Mouse (Mus musculus) layer of hippocampus, postnatal 25 days (tissue): ENCODE measurements around the gene Bscl2. TPM values are rescaled to one million over a fixed set of nuclear protein-coding genes. Genes with fewer than 3 reads are reported as not detected.
A peak's percentile ranks its signal among the peaks of the same experiment; 100 is the strongest.
"Not testable (repeated sequence)": the region's sequence is repeated elsewhere in the genome, so short reads cannot be mapped to it uniquely, and the experiment has no call there.

Experiments used
- DNase-seq, 2 experiments: peaks; one replicate each; pipeline ENCODE4 v3.0.0; 2022; ENCODE audit warnings: mixed read lengths in 2 of 2, low spot score in 1 of 2; ENCODE audit errors: extremely low spot score in 1 of 2
- total RNA-seq, 2 experiments: library from RNA; stranded (reverse); gene quantifications; 2 replicates each; pipeline ENCODE4 v1.2.3; 2021

The Bscl2 gene
- total RNA-seq, 2 experiments from 2014 or later = 103 to 111 TPM

- DNase-seq = no peak
Measured at GRCm38 (mm10) chr19:8829660-8830059, 7.6 kb upstream of the Bscl2 start, which contains the start of gene AC129217.1. AC129217.1 (plus strand) TSS chr19:8829773.

- no peak for DNase-seq
Measured at GRCm38 (mm10) chr19:8830664-8831063, 6.6 kb upstream of the Bscl2 start.

GRCm38 (mm10) chr19:8831262-8831661 lies 6.0 kb upstream of the Bscl2 start:
- no peak for DNase-seq

- no peak for DNase-seq
Measured at GRCm38 (mm10) chr19:8832971-8833370, 4.3 kb upstream of the Bscl2 start.

- not testable (repeated sequence) for DNase-seq
Measured at GRCm38 (mm10) chr19:8836327-8836726, 940 bp upstream of the Bscl2 start.

- peak in 1 of 2 experiments; percentile 52 for DNase-seq
Measured at GRCm38 (mm10) chr19:8838041-8838730, 919 bp downstream of the Bscl2 start.

- DNase-seq = peak; percentile 55 to 64
Measured at GRCm38 (mm10) chr19:8839103-8839907, 2.0 kb downstream of the Bscl2 start, which contains the start of gene Gng3. Gng3 (minus strand) TSS chr19:8839194.

- DNase-seq = peak; percentile 57 to 60
Measured at GRCm38 (mm10) chr19:8839908-8840791, 2.9 kb downstream of the Bscl2 start.

GRCm38 (mm10) chr19:8841012-8841411 lies 3.7 kb downstream of the Bscl2 start:
- no peak for DNase-seq

- DNase-seq = no peak
Measured at GRCm38 (mm10) chr19:8842961-8843360, 5.7 kb downstream of the Bscl2 start.

- DNase-seq = peak; percentile 59 to 96
Measured at GRCm38 (mm10) chr19:8844371-8845129, 7.3 kb downstream of the Bscl2 start.

GRCm38 (mm10) chr19:8848356-8848755 lies 11.1 kb downstream of the Bscl2 start:
- no peak for DNase-seq

GRCm38 (mm10) chr19:8850402-8850901 lies 13.2 kb downstream of the Bscl2 start, which contains the start of gene Lrrn4cl:
Lrrn4cl (plus strand) TSS chr19:8850768.
- DNase-seq = no peak

GRCm38 (mm10) chr19:8851639-8852038 lies 14.4 kb downstream of the Bscl2 start:
- no peak for DNase-seq

GRCm38 (mm10) chr19:8852236-8852928 lies 15.1 kb downstream of the Bscl2 start:
- no peak for DNase-seq

GRCm38 (mm10) chr19:8853117-8853516 lies 15.8 kb downstream of the Bscl2 start:
- DNase-seq = no peak

- DNase-seq = peak in 1 of 2 experiments; percentile 27
Measured at GRCm38 (mm10) chr19:8857689-8858088, 20.4 kb downstream of the Bscl2 start.

GRCm38 (mm10) chr19:8859018-8859417 lies 21.8 kb downstream of the Bscl2 start:
- DNase-seq = no peak

GRCm38 (mm10) chr19:8864265-8864664 lies 27.0 kb downstream of the Bscl2 start:
- DNase-seq = no peak
